Mouse (Mus musculus): ENCODE results near the gene Ccdc136.

DNA sequence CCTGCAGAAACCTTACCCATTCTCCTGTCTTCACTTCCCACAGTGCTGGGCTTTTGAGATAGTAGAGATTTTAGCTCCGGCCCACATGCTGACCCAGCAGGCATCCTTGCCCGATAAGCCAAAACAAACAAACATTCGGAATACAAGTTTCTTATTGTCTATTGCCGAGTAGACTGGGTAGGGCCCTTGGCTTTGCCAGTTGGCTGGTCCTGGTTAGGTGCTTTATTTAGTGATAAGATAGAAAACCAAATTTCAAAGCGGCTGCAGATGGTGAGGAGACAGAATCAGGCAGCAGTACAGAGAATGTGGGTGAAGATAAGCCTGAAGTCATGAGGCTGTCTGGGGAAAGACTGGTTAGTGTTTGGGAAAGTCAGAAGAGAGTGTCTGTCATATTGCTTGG is 43.3 kb upstream of the Ccdc136 start:
- TF ChIP-seq CTCF (IDR thresholded peaks at IDR 0.05; ENCODE audit: extremely low read depth, insufficient read depth, insufficient read length, insufficient replicate concordance): no peak
- no peak for TF ChIP-seq POLR2A (IDR thresholded peaks at IDR 0.05; ENCODE audit: low read depth, low read length)

Data from spleen, adult 2 months (tissue).